Mouse (Mus musculus): ENCODE measurements at regions not wholly inside any gene's neighbourhood (a gene's known extent, or its start where the extent isn't known, plus 50 kb on each side); places are given as distances from the start of the nearest gene placed in this dataset.

DNA sequence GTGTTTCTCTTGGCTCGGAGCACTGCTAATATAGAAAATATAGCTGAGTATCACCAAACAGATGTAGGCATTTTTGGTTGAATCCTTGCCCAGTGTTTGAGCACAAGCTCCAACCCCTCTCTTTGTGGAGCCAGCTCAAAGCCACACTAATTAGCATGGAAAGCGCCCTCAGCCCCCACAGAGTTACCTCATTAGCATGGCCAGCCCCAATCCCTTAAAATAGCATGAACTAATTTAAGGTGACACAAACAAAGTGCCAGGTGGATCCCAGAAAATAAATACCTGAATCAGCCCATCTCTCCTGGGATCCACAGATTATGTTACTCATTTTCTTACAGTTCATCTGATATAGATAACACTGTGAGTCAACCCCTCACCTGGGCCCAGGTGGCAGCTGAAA lies 79.7 kb upstream of the Ankrd50 start:
- TF ChIP-seq CTCF (IDR thresholded peaks at IDR 0.05) (no peak), POLR2A (IDR thresholded peaks at IDR 0.05; ENCODE audit: insufficient read depth, low read depth, low read length) (no peak), EP300 (IDR thresholded peaks at IDR 0.05; ENCODE audit: insufficient read depth, low read depth, low read length) (no peak)
